Mouse (Mus musculus) urinary bladder, postnatal 4 days (tissue): Measurements from ENCODE around the gene Trmt44.

Experiments
- DNase-seq, 2 experiments: peaks; one replicate each; pipeline ENCODE4 v3.0.0; 2021 to 2022; ENCODE audit warnings: low spot score in 2 of 2

Gene Trmt44

GRCm38 (mm10) chr5:35574653-35575599, at the start of gene Trmt44:
Gene Trmt44 (minus strand): TSS chr5:35575070.
- peak; percentile 87 to 91 for DNase-seq

- DNase-seq = no peak
Measured at GRCm38 (mm10) chr5:35623831-35624230, 49.0 kb upstream of the Trmt44 start.

GRCm38 (mm10) chr5:35621114-35621513, 46.2 kb upstream of the Trmt44 start:
- DNase-seq = no peak

- DNase-seq = no peak
Measured at GRCm38 (mm10) chr5:35616943-35617342, 42.1 kb upstream of the Trmt44 start.

GRCm38 (mm10) chr5:35612722-35613121, 37.9 kb upstream of the Trmt44 start:
- DNase-seq = no peak

- no peak for DNase-seq
Measured at GRCm38 (mm10) chr5:35611900-35612299, 37.0 kb upstream of the Trmt44 start.

- DNase-seq = no peak
Measured at GRCm38 (mm10) chr5:35611170-35611569, 36.3 kb upstream of the Trmt44 start.

- DNase-seq = no peak
Measured at GRCm38 (mm10) chr5:35610381-35610780, 35.5 kb upstream of the Trmt44 start.

- DNase-seq = no peak
Measured at GRCm38 (mm10) chr5:35609971-35610370, 35.1 kb upstream of the Trmt44 start.

- DNase-seq = peak in 1 of 2 experiments; percentile 59
Measured at GRCm38 (mm10) chr5:35609381-35609780, 34.5 kb upstream of the Trmt44 start.

GRCm38 (mm10) chr5:35608559-35608958, 33.7 kb upstream of the Trmt44 start:
- no peak for DNase-seq

- no peak for DNase-seq
Measured at GRCm38 (mm10) chr5:35607784-35608183, 32.9 kb upstream of the Trmt44 start.

- DNase-seq = no peak
Measured at GRCm38 (mm10) chr5:35606800-35607199, 31.9 kb upstream of the Trmt44 start.

GRCm38 (mm10) chr5:35605355-35605754, 30.5 kb upstream of the Trmt44 start:
- no peak for DNase-seq

- DNase-seq = no peak
Measured at GRCm38 (mm10) chr5:35601526-35601925, 26.7 kb upstream of the Trmt44 start.

- no peak for DNase-seq
Measured at GRCm38 (mm10) chr5:35600233-35600632, 25.4 kb upstream of the Trmt44 start.

- DNase-seq = no peak
Measured at GRCm38 (mm10) chr5:35596169-35597160, 21.6 kb upstream of the Trmt44 start.

GRCm38 (mm10) chr5:35595706-35596105, 20.8 kb upstream of the Trmt44 start:
- DNase-seq = peak; percentile 59 to 75

- no peak for DNase-seq
Measured at GRCm38 (mm10) chr5:35594768-35595167, 19.9 kb upstream of the Trmt44 start.

GRCm38 (mm10) chr5:35593272-35593671, 18.4 kb upstream of the Trmt44 start:
- DNase-seq = no peak

GRCm38 (mm10) chr5:35592824-35593223, 18.0 kb upstream of the Trmt44 start:
- no peak for DNase-seq

GRCm38 (mm10) chr5:35592081-35592736, 17.3 kb upstream of the Trmt44 start:
- DNase-seq = no peak
